Mouse (Mus musculus) testis, postnatal 10 days (tissue): ENCODE data around the gene Zfp652.
"Not testable (repeated sequence)": the region's sequence is repeated elsewhere in the genome, so short reads cannot be mapped to it uniquely, and the experiment has no call there.

Experiments
- DNase-seq: peaks from one replicate; pipeline ENCODE4 v3.0.0; 2021; ENCODE audit warnings: low spot score

The Zfp652 gene

DNA sequence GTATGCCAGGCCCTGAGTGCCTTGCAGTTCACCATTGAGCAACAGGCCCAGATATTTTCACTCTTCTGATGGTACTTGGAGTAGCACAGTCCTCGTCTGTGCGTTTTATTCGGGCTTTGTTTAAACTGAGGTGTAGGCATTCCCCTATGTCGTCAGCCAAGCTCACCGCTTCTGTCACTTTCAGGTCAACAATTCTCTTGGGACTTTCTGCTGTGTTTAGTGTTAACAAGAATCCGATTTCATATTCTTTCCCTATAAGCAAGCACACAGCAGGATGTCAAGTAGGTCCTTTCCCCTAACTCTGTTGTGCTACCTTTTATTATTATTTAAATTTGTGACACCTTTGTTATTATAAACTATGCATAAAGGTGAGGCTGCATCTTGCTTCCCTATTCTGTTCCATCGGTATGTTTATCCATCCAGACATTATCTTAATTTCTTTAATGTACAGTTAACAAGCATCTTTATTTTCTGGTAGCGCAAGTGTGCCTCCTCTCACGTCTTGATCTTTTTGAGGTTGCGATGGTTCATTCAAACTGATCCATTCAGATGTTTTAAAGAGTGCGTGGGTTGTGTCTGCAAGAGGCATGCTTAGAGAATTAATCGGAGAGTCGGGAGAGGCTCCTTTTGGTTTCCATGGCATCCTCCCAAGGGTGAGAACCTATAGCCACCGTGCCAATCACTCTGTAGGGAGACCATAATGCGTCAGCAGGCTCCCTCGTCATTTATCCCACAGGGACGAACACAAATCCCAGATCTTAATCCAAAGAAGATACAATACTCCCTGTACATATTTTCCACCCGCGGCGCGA is 145.4 kb downstream of the Zfp652 start:
- no peak for DNase-seq

DNA sequence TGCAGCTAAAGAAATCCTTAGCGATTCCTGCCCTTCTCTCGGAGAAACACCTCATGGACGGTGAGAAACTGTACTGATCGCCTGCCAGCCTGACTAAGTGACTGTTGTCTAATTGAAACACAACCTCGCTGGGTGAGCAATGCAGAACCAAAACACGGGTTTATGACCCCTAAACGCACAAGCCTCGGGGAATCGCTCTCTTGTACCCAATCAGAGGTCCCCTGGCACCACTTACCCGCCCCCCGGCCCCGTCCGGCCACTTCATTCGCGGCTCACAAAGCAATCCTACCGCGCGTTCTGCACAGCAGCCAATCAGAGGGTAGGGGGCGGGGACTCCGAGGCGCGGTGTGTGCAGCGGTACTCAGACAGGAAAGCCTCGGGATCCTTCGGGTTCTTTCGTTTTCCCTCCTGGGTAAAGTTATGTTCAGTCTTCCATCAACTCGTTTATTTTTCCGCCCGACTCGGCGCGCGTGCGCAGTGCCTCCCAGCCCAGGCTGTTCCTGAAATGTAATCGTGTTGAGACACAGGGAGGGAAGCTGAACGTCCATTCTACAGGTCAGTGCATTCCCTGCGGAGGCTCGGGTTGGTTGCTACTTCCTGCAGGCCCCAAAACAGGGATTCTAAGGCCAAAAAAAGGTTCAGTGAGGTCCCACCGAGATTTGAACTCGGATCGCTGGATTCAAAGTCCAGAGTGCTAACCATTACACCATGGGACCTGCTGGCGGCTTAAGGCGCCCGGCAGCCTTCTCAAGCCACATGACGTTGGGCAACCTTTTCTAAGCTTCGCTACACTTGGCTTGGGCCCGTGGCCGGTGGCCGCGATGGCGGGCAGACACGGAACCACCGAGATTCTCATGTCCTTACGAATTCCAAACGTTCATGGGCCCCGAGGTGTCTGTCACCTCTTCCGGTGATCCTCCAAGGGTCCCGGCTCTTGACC is 146.3 kb downstream of the Zfp652 start:
- DNase-seq, result peak; percentile 97

DNA sequence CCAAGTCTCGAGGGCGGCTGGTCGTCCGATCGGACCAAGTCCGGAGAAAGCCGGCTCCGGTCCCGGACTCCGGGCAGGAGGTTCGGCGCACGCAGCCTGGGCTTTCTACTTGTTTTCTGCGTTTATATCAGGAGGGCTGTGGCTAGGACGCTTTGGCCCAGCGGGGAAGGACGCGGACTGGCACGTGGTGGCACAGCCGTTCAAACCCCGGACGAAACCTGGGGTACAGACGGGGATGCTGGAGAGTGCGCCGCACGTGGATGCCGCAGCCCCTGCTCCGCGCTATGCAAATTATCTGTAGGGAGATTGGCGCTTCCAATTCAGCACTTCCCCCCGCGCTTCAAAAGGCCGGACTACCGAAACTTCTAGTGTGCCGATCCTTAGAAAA is 147.0 kb downstream of the Zfp652 start:
- DNase-seq, result no peak

DNA sequence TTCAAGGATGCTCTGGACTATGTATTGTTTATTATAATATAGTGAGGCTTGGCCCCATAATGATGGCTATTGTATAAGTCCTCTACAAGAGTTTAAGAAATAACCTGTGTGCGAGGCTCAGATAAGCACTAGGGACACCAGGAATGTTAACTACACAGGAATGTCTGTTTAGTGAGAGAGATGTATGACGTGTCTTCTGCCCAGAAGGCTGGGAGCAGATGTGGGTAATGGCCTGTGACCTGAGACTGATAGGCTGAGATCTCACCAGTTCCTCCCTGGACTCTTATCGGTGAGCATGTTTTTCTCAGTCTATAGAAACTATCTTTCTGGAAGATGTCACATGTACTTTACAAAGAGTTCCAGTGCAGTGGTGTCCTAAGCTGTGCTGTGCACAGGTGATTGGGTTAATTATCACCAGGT is 147.6 kb downstream of the Zfp652 start:
- DNase-seq, result no peak

DNA sequence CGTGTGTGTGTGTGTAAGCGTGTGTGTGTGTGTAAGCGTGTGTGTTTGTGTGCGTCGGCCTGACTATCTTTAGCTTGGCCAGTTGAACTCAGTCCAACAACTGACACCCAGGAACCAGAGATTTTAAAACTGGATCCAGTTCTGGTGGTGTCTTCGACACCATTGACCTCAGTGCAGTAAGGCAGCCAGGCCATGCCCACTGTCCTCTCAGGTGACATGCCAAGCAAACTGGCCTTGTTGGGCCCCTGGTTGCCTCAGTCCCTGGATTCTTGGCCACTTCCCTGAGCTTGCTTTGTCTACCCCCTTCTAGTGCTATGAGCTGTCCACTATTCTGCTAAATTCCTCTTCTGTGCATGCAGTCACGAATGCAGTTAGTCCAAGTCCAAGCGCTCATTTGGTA is 148.9 kb downstream of the Zfp652 start:
- no peak for DNase-seq

DNA sequence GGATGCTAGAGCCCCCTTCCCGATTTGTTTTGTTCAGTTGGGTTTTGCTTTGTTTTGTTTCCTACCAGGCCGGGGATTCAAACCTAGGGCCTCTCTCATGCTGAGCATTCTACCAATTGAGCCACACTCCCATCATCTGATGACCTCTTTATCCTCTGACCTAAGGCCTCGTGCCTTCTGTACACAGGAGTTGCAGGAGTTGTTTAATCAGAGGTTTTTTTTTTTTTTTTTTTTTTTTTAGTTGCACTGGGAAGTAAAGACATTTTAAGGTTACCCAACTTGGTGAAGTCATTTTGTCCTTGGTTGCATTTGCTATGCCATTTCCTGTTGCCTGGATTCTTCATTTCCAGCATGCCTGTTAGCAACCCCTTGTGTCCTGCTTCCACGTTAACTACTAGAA is 157.0 kb downstream of the Zfp652 start:
- no peak for DNase-seq

DNA sequence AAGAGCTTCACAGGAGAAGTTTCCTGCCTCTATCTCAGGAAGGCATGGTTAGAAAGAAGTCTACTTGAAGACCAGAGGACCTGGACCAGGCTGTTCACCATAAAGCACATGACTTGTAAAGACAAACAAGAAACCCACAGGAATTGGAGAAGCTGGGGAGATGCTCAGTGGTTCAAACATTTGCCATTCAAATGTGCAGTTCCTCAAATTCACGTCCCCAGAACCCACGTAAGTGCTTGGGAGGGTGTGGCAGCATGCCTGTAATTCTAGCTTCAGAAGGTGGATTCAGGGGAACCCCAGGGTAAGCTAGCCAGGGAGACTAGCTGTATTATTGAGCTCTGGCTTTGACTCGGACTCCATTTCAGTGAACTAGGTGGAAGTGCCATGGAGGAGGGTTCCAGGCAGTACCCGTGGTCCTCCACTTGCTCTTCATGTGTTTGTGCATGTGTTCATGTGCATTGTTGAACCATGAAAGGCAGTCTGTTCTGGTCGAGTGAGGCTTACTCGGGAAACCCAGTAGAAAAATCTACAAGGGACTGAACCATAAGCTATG is 157.5 kb downstream of the Zfp652 start:
- DNase-seq, result no peak

DNA sequence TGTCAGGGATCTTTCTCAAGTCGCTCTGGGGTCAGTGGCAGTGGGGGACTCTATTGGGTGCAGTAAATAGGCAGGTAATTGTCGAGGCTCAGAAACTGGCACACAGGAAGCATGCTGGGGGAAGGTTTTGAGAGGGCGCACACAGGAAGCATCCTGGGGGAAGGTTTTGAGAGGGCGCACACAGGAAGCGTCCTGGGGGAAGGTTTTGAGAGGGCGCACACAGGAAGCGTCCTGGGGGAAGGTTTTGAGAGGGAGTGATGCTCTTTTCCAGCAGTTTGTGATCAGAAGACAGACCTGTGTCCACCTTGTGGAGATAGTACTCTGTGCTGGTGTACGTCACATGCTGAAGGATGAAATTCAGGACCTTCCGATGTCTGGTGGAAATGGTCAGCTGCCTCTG is 163.3 kb downstream of the Zfp652 start:
- DNase-seq, result no peak

DNA sequence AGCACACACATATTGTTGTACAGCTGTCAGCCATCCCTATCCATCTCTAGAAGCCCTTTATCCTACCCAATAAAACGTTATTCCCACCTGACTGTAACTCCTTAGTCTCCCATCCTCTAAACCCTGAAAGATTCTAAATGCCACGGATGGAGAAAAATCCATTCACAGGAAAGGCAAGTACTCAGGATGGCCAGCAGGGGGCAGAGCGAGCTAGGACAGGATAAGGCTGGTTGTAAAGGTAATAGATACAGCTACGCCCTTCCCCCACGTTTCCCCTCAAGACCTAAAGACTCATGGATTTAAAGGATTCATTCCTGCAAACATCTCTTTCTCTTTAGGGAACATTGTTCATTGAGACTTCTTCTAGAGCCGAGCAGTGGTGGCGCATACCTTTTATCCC is 163.8 kb downstream of the Zfp652 start:
- peak; percentile 83 for DNase-seq

DNA sequence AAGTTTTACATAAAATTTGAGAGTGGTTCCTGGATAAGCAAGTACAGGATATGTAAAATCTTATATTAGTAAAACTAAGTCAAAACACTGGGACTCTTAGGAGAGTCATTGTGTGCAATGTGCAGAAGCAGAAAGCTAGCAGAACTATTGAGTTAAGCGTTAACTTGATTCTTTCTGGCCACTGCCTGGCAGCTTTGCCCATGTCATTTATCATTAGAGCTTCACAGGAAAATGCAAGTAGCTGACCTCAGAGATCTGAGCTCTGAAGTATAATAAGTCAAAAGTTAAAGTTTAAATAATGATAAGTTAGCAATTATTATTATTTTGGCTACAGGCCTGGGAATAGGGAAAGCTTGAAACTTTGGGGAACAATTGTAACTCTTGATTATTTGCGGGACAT is 167.4 kb downstream of the Zfp652 start:
- not testable (repeated sequence) for DNase-seq
